Mouse (Mus musculus) intestine, postnatal 0 days (tissue): ENCODE results near the gene RPS10-NUDT3. TPM values are rescaled to one million over a fixed set of nuclear protein-coding genes. Genes with fewer than 3 reads are reported as not detected.
A peak's percentile ranks its signal among the peaks of the same experiment; 100 is the strongest.
"Not testable (repeated sequence)": the region's sequence is repeated elsewhere in the genome, so short reads cannot be mapped to it uniquely, and the experiment has no call there.

Experiments used
- ATAC-seq: fragments of 200-750 bp; cut with Nextera tagmentation; 2 replicates; pipeline ENCODE4 v1.8.0; 2017; ENCODE audit warnings: mild to moderate bottlenecking, moderate TSS enrichment, moderate library complexity
- H3K27ac ChIP-seq: fragments of 300-500 bp; sonication (generic); 2 replicates; pipeline ENCODE4 v1.5.1; 2014; ENCODE audit warnings: mild to moderate bottlenecking, low read depth, low read length, moderate library complexity
- H3K27me3 ChIP-seq: fragments of 300-500 bp; sonication (generic); replicated peaks from 2 replicates; pipeline ENCODE4 v1.6.1; 2014; ENCODE audit warnings: low read length, mixed read lengths; ENCODE audit not compliant: control insufficient read depth, insufficient read depth
- H3K36me3 ChIP-seq: fragments of 300-500 bp; sonication (generic); 2 replicates; pipeline ENCODE4 v1.6.1; 2014; ENCODE audit warnings: mild to moderate bottlenecking, moderate library complexity; ENCODE audit not compliant: control insufficient read depth, insufficient read depth
- H3K4me1 ChIP-seq: fragments of 300-500 bp; sonication (generic); replicated peaks from 2 replicates; pipeline ENCODE4 v1.6.1; 2014; ENCODE audit warnings: antibody characterized with exemption, low read length, mixed read lengths; ENCODE audit not compliant: control insufficient read depth, insufficient read depth
- H3K4me2 ChIP-seq: fragments of 300-500 bp; sonication (generic); replicated peaks from 2 replicates; pipeline ENCODE4 v1.6.1; 2014; ENCODE audit warnings: low read depth, mild to moderate bottlenecking, moderate library complexity
- H3K4me3 ChIP-seq: fragments of 300-500 bp; sonication (generic); 2 replicates; pipeline ENCODE4 v1.5.1; 2014; ENCODE audit warnings: low read depth, low read length
- H3K9ac ChIP-seq: fragments of 300-500 bp; sonication (generic); 2 replicates; pipeline ENCODE4 v1.6.1; 2014; ENCODE audit warnings: mild to moderate bottlenecking, low read depth, low read length
- H3K9me3 ChIP-seq: fragments of 300-500 bp; sonication (generic); 2 replicates; pipeline ENCODE4 v1.6.1; 2016; ENCODE audit warnings: mixed run types; ENCODE audit not compliant: control insufficient read depth
- CTCF ChIP-seq: sonication (generic); IDR thresholded peaks from 2 replicates; pipeline ENCODE4 v1.5.1; 2016; ENCODE audit warnings: low read depth, mild to moderate bottlenecking, control low read depth, antibody characterized with exemption, moderate library complexity
- WGBS: fragments of 180-500 bp; shearing (Covaris S2); extraction: QIAGEN DNeasy Blood & Tissue Kit; methylation state at CpG from one replicate; pipeline ENCODE4 v1.1.7; 2014; 5-methylcytosine and 5-hydroxymethylcytosine counted together
- polyA plus RNA-seq: library from polyadenylated mRNA; unstranded; fragments of >200 nt; fragmentation: Nextera tagmentation; extraction: Ambion mirVana; gene quantifications from 2 replicates; pipeline ENCODE4 v1.2.1, GENCODE M21; 2015

Gene RPS10-NUDT3
- polyA plus RNA-seq, 1 experiment from 2014 or later = not detected

DNA sequence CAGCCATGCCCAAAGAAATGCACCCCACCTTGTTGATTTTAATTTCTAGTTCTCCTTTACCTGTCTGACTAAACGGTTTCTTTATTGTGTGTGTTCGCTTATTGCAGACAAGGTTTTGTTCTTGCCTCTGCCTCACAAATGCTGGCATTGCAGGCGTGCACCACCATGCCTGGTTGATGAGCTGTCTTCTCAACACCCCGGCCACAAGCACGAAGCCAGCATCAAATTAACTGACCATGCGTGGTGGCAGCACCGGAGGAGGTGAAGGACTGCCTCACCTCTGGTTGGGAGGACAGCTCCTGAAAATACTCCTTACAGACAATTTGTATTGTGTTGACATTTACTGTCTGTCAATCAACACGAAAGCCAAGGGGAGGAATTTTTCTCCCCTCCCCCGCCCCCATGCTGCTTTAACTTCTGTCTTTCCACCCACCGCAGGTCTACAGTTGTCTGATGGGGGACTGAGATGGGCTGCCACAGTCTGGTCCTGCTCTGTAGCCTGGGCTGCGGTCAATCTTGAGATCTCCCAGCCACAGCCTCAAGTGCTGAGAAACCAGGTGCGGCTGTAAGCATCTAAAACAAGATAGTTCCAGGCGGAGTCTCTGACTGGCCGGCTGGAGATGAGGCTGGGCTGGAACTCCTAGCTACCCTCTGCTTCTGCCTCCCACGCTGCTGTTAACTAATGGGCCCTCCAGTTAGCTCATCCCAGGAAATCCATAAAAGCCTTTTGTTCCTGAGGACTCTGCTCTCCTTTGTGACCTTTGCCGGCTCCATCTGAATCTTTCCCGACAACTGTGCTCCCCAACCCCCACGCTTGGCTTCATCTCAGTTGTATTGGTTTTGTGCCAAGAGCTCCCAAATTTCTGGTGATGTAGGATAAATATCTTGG is 1.4 kb upstream of the RPS10-NUDT3 start, which contains the start of gene Rps10:
Gene Rps10, minus strand, starts transcription at position 538 of the 889 bp plus-strand sequence.
- no peak within 1 kb of the TSS for H3K9ac ChIP-seq
- WGBS = 48% methylated on average over 18 of the region's 18 CpGs

DNA sequence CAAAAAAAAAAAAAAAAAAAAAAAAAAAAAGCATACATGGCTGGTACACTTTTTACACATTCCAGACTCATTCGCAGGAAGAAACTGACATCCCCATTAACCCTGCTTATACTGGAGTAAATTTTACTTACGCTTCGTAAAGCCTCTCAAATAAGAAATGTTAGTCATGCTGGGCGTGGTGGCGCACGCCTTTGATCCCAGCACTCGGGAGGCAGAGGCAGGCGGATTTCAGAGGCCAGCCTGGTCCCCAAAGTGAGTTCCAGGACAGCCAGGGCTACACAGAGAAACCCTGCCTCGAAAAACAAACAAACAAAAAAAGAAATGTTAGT is 517 bp upstream of the RPS10-NUDT3 start:
- H3K4me3 ChIP-seq = peak overlapping the region; percentile 85
- H3K27me3 ChIP-seq, H3K4me1 ChIP-seq, H3K9ac ChIP-seq, ATAC-seq, H3K9me3 ChIP-seq: not testable (repeated sequence)
- peak overlapping the region; percentile 78 for H3K27ac ChIP-seq
- 23% methylated on average over 9 of the region's 9 CpGs for WGBS
- H3K36me3 ChIP-seq = peaks cover 28% of the 10 kb centered on the region
- peak overlapping the region; percentile 74 for H3K4me2 ChIP-seq

More for the DNA sequence above, 1.4 kb upstream of the RPS10-NUDT3 start, which contains the start of gene Rps10:
- Histone ChIP-seq H3K4me1 (no peaks in the 10 kb centered on the region), H3K4me2 (peak within 1 kb of the TSS; percentile 74), H3K27me3 (no peaks in the 10 kb centered on the region), H3K36me3 (peaks cover 19% of the 10 kb centered on the region), H3K9me3 (no peaks in the 10 kb centered on the region), H3K27ac (peak within 1 kb of the TSS; percentile 78), H3K4me3 (peak within 1 kb of the TSS; percentile 85)
- no peak for ATAC-seq
- no peak for TF ChIP-seq CTCF

DNA sequence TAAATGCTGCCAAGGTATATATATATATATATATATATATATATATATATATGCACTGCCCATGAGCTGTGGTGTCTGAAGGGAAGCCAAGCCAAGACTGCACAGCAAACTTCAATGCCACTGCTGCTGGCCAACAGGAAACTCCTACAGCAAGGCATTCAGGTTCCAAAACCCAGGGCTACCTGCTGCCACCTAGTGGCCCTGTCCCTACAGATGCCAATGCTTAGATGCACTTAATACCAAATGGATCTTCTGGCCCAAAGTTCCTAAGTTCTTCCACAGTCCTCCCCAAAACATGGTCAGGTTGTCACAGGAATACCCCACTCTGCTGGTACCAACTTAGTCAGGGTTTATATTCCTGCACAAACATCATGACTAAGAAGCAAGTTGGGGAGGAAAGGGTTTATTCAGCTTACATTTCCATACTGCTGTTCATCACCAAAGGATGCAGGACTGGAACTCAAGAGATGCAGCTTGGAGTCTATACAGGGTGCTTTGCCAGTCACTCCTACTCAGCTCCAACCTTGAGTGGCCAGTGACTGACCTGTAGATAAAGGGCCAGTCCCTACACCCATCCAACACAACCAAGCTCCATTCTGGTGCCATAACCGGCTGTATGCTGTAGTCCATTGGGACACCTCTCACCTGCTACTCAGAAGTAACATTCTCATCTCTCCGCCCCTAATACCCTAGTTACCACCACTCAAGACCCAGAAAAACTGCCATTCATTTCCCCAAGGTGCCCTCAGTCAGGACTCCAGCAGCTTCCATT is 5.6 kb downstream of the RPS10-NUDT3 start:
- peak; percentile 19; the same call in 1 of the 2 replicates for ATAC-seq
- TF ChIP-seq CTCF = peak; percentile 90
- Histone ChIP-seq H3K9me3 (no peaks in the 10 kb centered on the region), H3K4me2 (no peak overlapping the region), H3K4me3 (no peak overlapping the region), H3K4me1 (no peaks in the 10 kb centered on the region), H3K36me3 (peaks cover 35% of the 10 kb centered on the region), H3K9ac (no peak overlapping the region), H3K27me3 (no peaks in the 10 kb centered on the region), H3K27ac (no peak overlapping the region)
- 57% methylated on average over 2 of the region's 2 CpGs for WGBS

DNA sequence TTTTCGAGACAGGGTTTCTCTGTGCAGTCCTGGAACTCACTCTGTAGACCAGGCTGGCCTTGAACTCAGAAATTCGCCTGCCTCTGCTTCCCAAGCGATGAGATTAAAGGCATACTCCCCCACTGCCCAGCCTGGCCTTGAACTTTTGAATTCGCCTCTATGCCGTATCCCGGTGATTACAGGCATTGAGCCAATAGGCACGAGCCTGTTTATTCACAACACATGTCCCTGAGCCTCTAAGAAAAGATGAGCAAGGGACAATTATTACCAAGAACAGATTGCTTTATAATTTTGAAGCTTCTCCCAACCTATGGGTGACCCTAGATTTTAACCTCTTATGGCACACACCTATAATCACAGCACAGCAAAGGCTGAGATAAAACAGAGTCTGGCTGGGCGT is 6.6 kb downstream of the RPS10-NUDT3 start:
- 81% methylated on average over 8 of the region's 8 CpGs for WGBS
- H3K4me1 ChIP-seq = 0 out of 2 replicates have a peak, but pooled peaks cover 5% of the 10 kb centered on the region
- no peak for ATAC-seq

DNA sequence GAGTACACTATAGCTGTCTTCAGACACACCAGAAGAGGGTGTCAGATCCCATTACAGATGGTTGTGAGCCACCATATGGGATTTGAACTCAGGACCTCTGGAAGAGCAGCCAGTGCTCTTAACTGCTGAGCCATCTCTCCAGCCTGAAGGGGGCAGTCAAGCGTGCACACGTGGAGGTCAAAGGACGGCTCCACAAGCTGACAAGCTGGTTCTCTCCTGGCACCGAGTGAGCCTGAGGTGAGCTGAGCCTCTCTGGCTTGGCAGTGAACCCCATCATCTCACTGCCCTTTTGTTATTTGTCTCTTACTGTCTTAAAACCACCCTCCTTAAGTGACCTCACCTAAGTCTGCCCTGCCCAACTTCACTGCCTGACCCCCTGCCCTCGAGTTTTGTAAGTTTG is 7.6 kb downstream of the RPS10-NUDT3 start:
- no peaks in the 10 kb centered on the region for H3K9me3 ChIP-seq
- H3K36me3 ChIP-seq = peaks cover 26% of the 10 kb centered on the region
- peak; percentile 57 for TF ChIP-seq CTCF
- H3K4me3 ChIP-seq = no peak overlapping the region
- H3K4me2 ChIP-seq = no peak overlapping the region
- 35% methylated on average over 5 of the region's 5 CpGs for WGBS
- H3K9ac ChIP-seq = no peak overlapping the region
- 0 out of 2 replicates have a peak, but pooled peaks cover 5% of the 10 kb centered on the region for H3K4me1 ChIP-seq
- H3K27me3 ChIP-seq = no peaks in the 10 kb centered on the region
- no peak overlapping the region for H3K27ac ChIP-seq
- no peak for ATAC-seq

More for the DNA sequence above, 6.6 kb downstream of the RPS10-NUDT3 start:
- Histone ChIP-seq H3K9ac (no peak overlapping the region), H3K36me3 (peaks cover 30% of the 10 kb centered on the region), H3K27ac (no peak overlapping the region), H3K27me3 (no peaks in the 10 kb centered on the region), H3K4me3 (no peak overlapping the region), H3K4me2 (no peak overlapping the region), H3K9me3 (no peaks in the 10 kb centered on the region)
- TF ChIP-seq CTCF = no peak

DNA sequence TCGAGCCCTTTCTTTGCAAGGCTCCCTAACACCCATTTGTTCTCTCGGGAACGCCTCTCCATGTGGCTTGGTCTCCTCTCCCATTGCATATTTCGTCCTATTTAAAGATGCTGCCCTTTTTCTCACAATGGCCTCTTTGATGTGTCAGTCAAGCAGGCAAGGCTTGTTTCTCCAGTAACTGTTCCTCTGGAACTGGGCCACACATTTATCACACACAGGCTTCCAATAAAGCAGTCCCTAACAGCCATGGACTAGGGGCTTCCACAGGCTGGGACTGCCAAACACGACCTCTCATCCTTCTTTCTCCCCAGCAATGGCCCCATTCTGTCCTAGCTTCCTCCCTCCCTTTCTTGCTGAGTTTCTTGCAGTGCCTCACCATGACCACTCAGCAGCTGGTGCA is 8.3 kb downstream of the RPS10-NUDT3 start:
- 0 out of 2 replicates have a peak, but pooled peaks cover 5% of the 10 kb centered on the region for H3K4me1 ChIP-seq
- peaks cover 18% of the 10 kb centered on the region for H3K36me3 ChIP-seq
- WGBS = 63% methylated on average over 5 of the region's 5 CpGs
- H3K4me2 ChIP-seq = no peak overlapping the region
- ATAC-seq = no peak
- no peaks in the 10 kb centered on the region for H3K27me3 ChIP-seq
- H3K4me3 ChIP-seq = no peak overlapping the region
- TF ChIP-seq CTCF = no peak
- no peak overlapping the region for H3K27ac ChIP-seq
- no peaks in the 10 kb centered on the region for H3K9me3 ChIP-seq
- no peak overlapping the region for H3K9ac ChIP-seq
